Mouse (Mus musculus) liver, adult 2 months (tissue): Measurements from ENCODE around the gene Pck2.

ENCODE experiments used
- CTCF ChIP-seq: fragments of 200-500 bp; IDR thresholded peaks from 2 replicates; pipeline ENCODE4 v1.5.1; 2011; ENCODE audit warnings: low read depth, low read length, control low read depth
- POLR2A ChIP-seq: fragments of 200-500 bp; IDR thresholded peaks from 2 replicates; pipeline ENCODE4 v1.6.1; 2011; ENCODE audit warnings: low read length, control low read depth; ENCODE audit not compliant: insufficient read depth; ENCODE audit errors: extremely low read depth

DNA sequence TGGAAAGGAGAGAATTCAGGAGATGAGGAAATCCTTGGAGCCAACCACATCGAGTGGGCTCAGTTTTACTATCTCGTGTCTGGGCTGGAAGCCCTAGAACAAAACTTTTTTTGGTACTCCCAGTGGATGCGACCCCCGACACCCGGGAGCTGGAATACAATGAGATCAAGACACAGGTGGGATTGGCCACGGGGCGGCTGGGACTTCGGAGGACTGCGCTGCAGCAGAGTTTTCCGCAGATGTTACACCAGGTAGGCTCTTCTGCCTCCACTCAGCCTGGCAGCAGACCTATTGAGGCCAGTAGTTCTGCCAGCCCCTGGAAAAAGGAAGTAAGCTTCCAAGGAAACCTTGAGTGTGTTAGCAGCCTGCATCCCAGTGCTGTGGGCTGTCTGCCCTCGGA is 23.2 kb downstream of the Pck2 start:
- no peak for TF ChIP-seq CTCF
- TF ChIP-seq POLR2A = no peak
